Comparison of ENCODE assay signal across 8 mouse cellular contexts in genomic region chr9:91364127-91364970, GRCm38 (mm10). TPM values are rescaled to one million over a fixed set of nuclear protein-coding genes. Genes with fewer than 3 reads are reported as not detected.
DNase-seq lines count a peak whose midpoint lies in the region; ATAC-seq and TF ChIP-seq lines count a peak whose summit lies in the region.

No protein-coding gene starts in this region.

- no peak for TF ChIP-seq POLR2A in testis, adult 2 months (IDR thresholded peaks at IDR 0.05; ENCODE audit: control insufficient read depth, low read depth, low read length)

- H3K27me3 ChIP-seq in testis, adult 2 months (ENCODE audit: control insufficient read depth, insufficient read depth, low read length), result peaks cover 21% of the 10 kb centered on the region
- H3K27me3 ChIP-seq in intestine, embryonic 16.5 days (replicated peaks; ENCODE audit: control insufficient read depth, insufficient read depth, low read length), result peaks cover 77% of the 10 kb centered on the region

- ATAC-seq in intestine, embryonic 16.5 days, result peak; percentile 30

- H3K27ac ChIP-seq in testis, adult 2 months (ENCODE audit: control insufficient read depth, insufficient read depth, low read depth, low read length), result no peak overlapping the region
- no peak overlapping the region for H3K27ac ChIP-seq in intestine, embryonic 16.5 days (ENCODE audit: low read length)

- H3K4me3 ChIP-seq in testis, adult 2 months (ENCODE audit: control insufficient read depth, low read depth, low read length), result peak overlapping the region; percentile 20
- peak overlapping the region; percentile 39 for H3K4me3 ChIP-seq in intestine, embryonic 16.5 days (ENCODE audit: low read length)

- H3K4me2 ChIP-seq in intestine, embryonic 16.5 days (ENCODE audit: low read depth, low read length), result peak overlapping the region; percentile 45

- no peak for DNase-seq in testis, postnatal 10 days (ENCODE audit: low spot score)
- DNase-seq in embryo, embryonic 9.5 days (ENCODE audit: extremely low spot score), result peak; percentile 68
- DNase-seq in natural killer cell, adult 2 months (ENCODE audit: low spot score in 2 of 2), result peak; percentile 6 to 31
- no peak for DNase-seq in adrenal gland, postnatal 14 days
- no peak for DNase-seq in ovary, postnatal 14 days (ENCODE audit: low spot score)
- DNase-seq in layer of hippocampus, adult 11-12 months (ENCODE audit: low spot score), result no peak

- H3K4me1 ChIP-seq in testis, adult 2 months (ENCODE audit: control insufficient read depth, insufficient read depth, low read length), result peaks cover 19% of the 10 kb centered on the region
- H3K4me1 ChIP-seq in intestine, embryonic 16.5 days (ENCODE audit: control insufficient read depth, insufficient read depth, low read length), result peaks cover 15% of the 10 kb centered on the region

- WGBS in intestine, embryonic 16.5 days, result under 1% methylated on average over 77 of the region's 77 CpGs

- H3K9me3 ChIP-seq in intestine, embryonic 16.5 days (ENCODE audit: control insufficient read depth, low read length), result no peaks in the 10 kb centered on the region

- H3K9ac ChIP-seq in intestine, embryonic 16.5 days (ENCODE audit: low read depth, low read length), result no peak overlapping the region

- no peak for TF ChIP-seq CTCF in testis, adult 2 months (IDR thresholded peaks at IDR 0.05; ENCODE audit: control insufficient read depth, insufficient read depth, insufficient replicate concordance, low read depth, low read length)

- H3K36me3 ChIP-seq in testis, adult 2 months (ENCODE audit: control insufficient read depth, insufficient read depth, low read length), result no peaks in the 10 kb centered on the region
- no peaks in the 10 kb centered on the region for H3K36me3 ChIP-seq in intestine, embryonic 16.5 days (ENCODE audit: control insufficient read depth, insufficient read depth, low read length)

RNA-seq across cellular contexts. Expression of gene Zic1, which starts 1.3 kb away (rescaled TPM):
- 0.28 and 0.86 TPM in 2 replicates for polyA plus RNA-seq in testis, adult 2 months (2012; rRNA removed)
- polyA plus RNA-seq in intestine, embryonic 16.5 days (2015; fragmentation: Nextera tagmentation; extraction: Ambion mirVana), result not detected in 2 replicates
- 0.90 TPM in 1 of 2 replicates, not detected in the other for total RNA-seq in adrenal gland, postnatal 14 days (2021)

RNA-seq across cellular contexts. Expression of gene Zic4, which starts 2.1 kb away (rescaled TPM):
- 0.12 TPM in 1 of 2 replicates, not detected in the other for polyA plus RNA-seq in testis, adult 2 months (2012; rRNA removed)
- not detected in 2 replicates for polyA plus RNA-seq in intestine, embryonic 16.5 days (2015; fragmentation: Nextera tagmentation; extraction: Ambion mirVana)
- total RNA-seq in adrenal gland, postnatal 14 days (2021), result not detected in 2 replicates

Comparison
In these comparisons a context has a peak if more than half of its experiments do, and no peak if none do; other contexts are left out.
1. DNase-seq: peak in embryo, embryonic 9.5 days (single experiment) and natural killer cell, adult 2 months (2 of 2); none in testis, postnatal 10 days (single experiment), adrenal gland, postnatal 14 days (single experiment), ovary, postnatal 14 days (single experiment) and layer of hippocampus, adult 11-12 months (single experiment).